Mouse (Mus musculus) gastrocnemius, postnatal 4 days (tissue): ENCODE data around the gene Arpc5. TPM values are rescaled to one million over a fixed set of nuclear protein-coding genes. Genes with fewer than 3 reads are reported as not detected.
A peak's percentile ranks its signal among the peaks of the same experiment; 100 is the strongest.

ENCODE experiments used
- DNase-seq, 2 experiments: peaks; one replicate each; pipeline ENCODE4 v3.0.0; 2021 to 2022; ENCODE audit warnings: low spot score in 2 of 2, mixed read lengths in 2 of 2
- total RNA-seq, 2 experiments: library from RNA; stranded (reverse); gene quantifications; 2 replicates each; pipeline ENCODE4 v1.2.3; 2021

The Arpc5 gene
- total RNA-seq, 2 experiments from 2014 or later = 66.2 to 71.4 TPM

- DNase-seq = no peak
Observed at GRCm38 (mm10) chr1:152810533-152811439, 44.4 kb downstream of the Arpc5 start.

- DNase-seq = peak in 1 of 2 experiments; percentile 35
Observed at GRCm38 (mm10) chr1:152815265-152815701, 48.9 kb downstream of the Arpc5 start.

- no peak for DNase-seq
Observed at GRCm38 (mm10) chr1:152817027-152817769, 50.9 kb downstream of the Arpc5 start.

GRCm38 (mm10) chr1:152817794-152818193, 51.5 kb downstream of the Arpc5 start:
- no peak for DNase-seq

- no peak for DNase-seq
Observed at GRCm38 (mm10) chr1:152819558-152819957, 53.2 kb downstream of the Arpc5 start.

GRCm38 (mm10) chr1:152820911-152821695, 54.8 kb downstream of the Arpc5 start:
- no peak for DNase-seq

- DNase-seq = no peak
Observed at GRCm38 (mm10) chr1:152821746-152822145, 55.4 kb downstream of the Arpc5 start.

GRCm38 (mm10) chr1:152824206-152824605, 57.9 kb downstream of the Arpc5 start:
- DNase-seq = no peak

Other genes starting within 250 kb of the Arpc5 start
- gene Apobec4, start 16.0 kb upstream of the Arpc5 start, total RNA-seq = not detected
- gene Rgl1, start 191 bp upstream of the Arpc5 start, total RNA-seq = 10 to 100 TPM; 54.9 to 59.1 TPM
- gene Ncf2, start 33.7 kb downstream of the Arpc5 start, total RNA-seq = 1 to 10 TPM; 4.5 to 5.6 TPM
- gene Smg7, start 136.1 kb downstream of the Arpc5 start, total RNA-seq = 10 to 100 TPM; 43.2 to 54.7 TPM
- gene Nmnat2, start 188.5 kb downstream of the Arpc5 start, total RNA-seq = 1 to 10 TPM; 2.0 to 3.4 TPM